Mouse (Mus musculus): Measurements from ENCODE around the gene Pex5. TPM values are rescaled to one million over a fixed set of nuclear protein-coding genes. Genes with fewer than 3 reads are reported as not detected.
A peak's percentile ranks its signal among the peaks of the same experiment; 100 is the strongest.

Pex5 gene
- total RNA-seq, 1 experiment: 35.7 TPM

DNA sequence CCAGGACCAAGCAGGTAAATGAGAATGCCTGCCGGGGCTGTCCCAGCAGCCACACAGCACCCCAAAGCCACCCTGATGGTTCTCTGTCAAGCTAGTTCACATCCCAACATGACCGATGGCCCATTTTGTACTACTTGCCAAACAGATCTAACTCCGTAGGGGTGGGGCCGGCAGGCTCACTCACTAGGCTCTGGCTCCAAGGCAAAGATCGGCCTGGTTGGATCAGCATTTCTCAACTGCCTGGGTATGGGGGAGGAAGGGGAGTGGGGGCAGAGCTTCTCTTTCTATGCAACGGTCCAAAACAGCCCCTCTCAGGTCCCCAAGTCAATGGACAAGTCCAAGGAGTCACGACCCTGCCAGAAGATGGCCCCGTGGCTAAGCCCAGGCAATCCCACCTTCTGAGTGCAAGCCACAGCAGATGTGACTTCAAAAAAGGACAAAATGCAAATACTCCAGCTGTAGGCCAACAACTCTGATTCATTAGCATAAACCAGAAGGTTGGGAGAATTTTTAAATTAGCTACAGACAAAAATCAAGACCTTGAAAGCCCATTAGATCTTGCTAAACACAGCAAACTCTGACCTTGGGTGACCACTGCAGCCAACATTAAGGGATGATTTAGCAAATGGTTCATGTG, 18.9 kb upstream of the Pex5 start:
- DNase-seq (ENCODE audit: low read depth, low spot score): no peak
- Histone ChIP-seq H3K9me3 (ENCODE audit: control insufficient read depth, insufficient read depth, low read depth, low read length) (no peaks in the 10 kb centered on the region), H3K4me1 (ENCODE audit: control insufficient read depth in 2 of 2, insufficient read depth in 2 of 2, low read length in 2 of 2, poor library complexity in 1 of 2) (peaks cover 12 to 36% of the 10 kb centered on the region in 2 experiments), H3K4me3 (ENCODE audit: insufficient read depth in 1 of 2, low read depth in 1 of 2, low read length in 2 of 2, poor library complexity in 1 of 2, severe bottlenecking in 1 of 2) (no peak overlapping the region), H3K9ac (ENCODE audit: insufficient read depth, low read depth, low read length, poor library complexity, severe bottlenecking) (no peak overlapping the region), H3K36me3 (ENCODE audit: control insufficient read depth, insufficient read depth, low read length, poor library complexity, severe bottlenecking) (peaks cover 16% of the 10 kb centered on the region), H3K27ac (ENCODE audit: insufficient read depth, low read depth, low read length, poor library complexity, severe bottlenecking) (no peak overlapping the region)
- in situ Hi-C loops (cut with MboI; ENCODE audit: low sequenced_read_pairs in 2 of 2, unreplicated experiment in 2 of 2): no loop called here
- TF ChIP-seq ZNF384 (IDR thresholded peaks at IDR 0.05; ENCODE audit: low read depth, low read length): no peak
- TF ChIP-seq CHD2 (IDR thresholded peaks at IDR 0.05; ENCODE audit: low read depth, low read length): no peak
- TF ChIP-seq ZC3H11A (IDR thresholded peaks at IDR 0.05; ENCODE audit: borderline replicate concordance, low read depth, low read length): no peak
- no peak for TF ChIP-seq HCFC1 (IDR thresholded peaks at IDR 0.05; ENCODE audit: borderline replicate concordance, insufficient read depth, low read length)
- TF ChIP-seq MAFK (IDR thresholded peaks at IDR 0.05; ENCODE audit: insufficient read depth, low read depth, low read length): no peak

DNA sequence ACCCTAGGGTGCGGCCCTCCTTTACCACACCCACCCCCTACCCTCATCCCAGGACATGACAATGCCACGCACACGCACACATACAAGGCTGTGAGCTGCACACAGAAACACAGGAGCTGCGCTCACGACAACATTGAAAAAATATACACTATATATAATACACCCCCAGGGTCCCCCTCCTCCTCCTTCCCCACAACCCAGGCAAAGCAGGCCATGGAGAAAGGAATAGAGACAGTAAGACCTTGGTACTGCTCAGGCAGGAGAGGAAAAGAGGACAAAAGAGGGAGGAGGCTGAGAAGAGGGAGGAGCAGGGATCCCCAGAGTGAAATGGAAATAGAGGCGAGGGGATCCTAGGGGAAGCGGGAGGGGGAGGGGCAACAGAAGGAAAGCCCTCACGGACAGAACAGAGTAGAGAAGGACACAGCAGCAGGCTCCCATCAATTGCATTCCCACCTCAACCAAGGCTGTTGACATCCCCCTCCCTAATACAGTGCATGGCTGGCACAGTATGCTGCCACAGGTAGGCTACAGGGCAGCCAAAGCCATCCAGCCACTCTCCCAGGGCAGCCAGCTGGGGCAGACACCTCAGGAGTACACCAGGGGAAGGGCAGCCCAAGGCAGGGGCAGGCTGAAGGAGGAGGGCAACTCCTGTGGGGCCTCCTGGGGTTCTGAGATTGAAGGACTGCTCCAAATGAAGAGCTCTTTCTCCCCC, 16.1 kb upstream of the Pex5 start:
- DNase-seq (ENCODE audit: low read depth, low spot score): no peak
- Histone ChIP-seq H3K4me3 (ENCODE audit: insufficient read depth in 1 of 2, low read depth in 1 of 2, low read length in 2 of 2, poor library complexity in 1 of 2, severe bottlenecking in 1 of 2) (peak overlapping the region; percentile 19 to 33; a peak in 3 of 4 replicates), H3K27ac (ENCODE audit: insufficient read depth, low read depth, low read length, poor library complexity, severe bottlenecking) (peak overlapping the region; percentile 63; the same call in 1 of the 2 replicates), H3K9ac (ENCODE audit: insufficient read depth, low read depth, low read length, poor library complexity, severe bottlenecking) (peak overlapping the region; percentile 29; the same call in 1 of the 2 replicates), H3K36me3 (ENCODE audit: control insufficient read depth, insufficient read depth, low read length, poor library complexity, severe bottlenecking) (peaks cover 3% of the 10 kb centered on the region; the same call in 1 of the 2 replicates), H3K9me3 (ENCODE audit: control insufficient read depth, insufficient read depth, low read depth, low read length) (no peaks in the 10 kb centered on the region), H3K4me1 (ENCODE audit: control insufficient read depth in 2 of 2, insufficient read depth in 2 of 2, low read length in 2 of 2, poor library complexity in 1 of 2) (peaks cover 11 to 33% of the 10 kb centered on the region in 2 experiments)
- no peak for TF ChIP-seq HCFC1 (IDR thresholded peaks at IDR 0.05; ENCODE audit: borderline replicate concordance, insufficient read depth, low read length)
- no peak for TF ChIP-seq CHD2 (IDR thresholded peaks at IDR 0.05; ENCODE audit: low read depth, low read length)
- TF ChIP-seq MAFK (IDR thresholded peaks at IDR 0.05; ENCODE audit: insufficient read depth, low read depth, low read length): no peak
- in situ Hi-C loops (cut with MboI; ENCODE audit: low sequenced_read_pairs in 2 of 2, unreplicated experiment in 2 of 2): no loop called here

DNA sequence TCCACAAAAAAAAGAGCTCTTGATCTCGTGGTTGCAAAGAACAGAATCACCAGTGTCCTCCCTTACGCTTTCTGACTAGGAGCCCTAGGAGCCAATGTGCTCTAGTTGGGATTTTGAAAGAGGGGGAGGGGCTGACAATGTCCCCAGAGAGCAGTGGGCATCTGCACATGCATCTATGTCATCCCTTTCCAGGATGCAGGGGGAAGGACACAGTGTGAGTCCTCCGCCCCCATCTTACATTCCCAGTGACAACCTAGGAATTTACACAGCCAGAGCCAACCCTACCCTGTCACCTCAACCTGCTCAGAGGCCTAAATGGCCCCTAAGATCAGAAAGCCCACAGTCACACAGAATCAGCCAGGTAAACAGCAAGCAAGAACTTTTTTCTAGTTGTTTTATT, 15.5 kb upstream of the Pex5 start:
- TF ChIP-seq HCFC1 (IDR thresholded peaks at IDR 0.05; ENCODE audit: borderline replicate concordance, insufficient read depth, low read length) (no peak), CHD2 (IDR thresholded peaks at IDR 0.05; ENCODE audit: low read depth, low read length) (no peak), ZNF384 (IDR thresholded peaks at IDR 0.05; ENCODE audit: low read depth, low read length) (no peak), ZC3H11A (IDR thresholded peaks at IDR 0.05; ENCODE audit: borderline replicate concordance, low read depth, low read length) (no peak), MAFK (IDR thresholded peaks at IDR 0.05; ENCODE audit: insufficient read depth, low read depth, low read length) (no peak)
- Histone ChIP-seq H3K4me3 (ENCODE audit: insufficient read depth in 1 of 2, low read depth in 1 of 2, low read length in 2 of 2, poor library complexity in 1 of 2, severe bottlenecking in 1 of 2) (no peak overlapping the region), H3K9me3 (ENCODE audit: control insufficient read depth, insufficient read depth, low read depth, low read length) (no peaks in the 10 kb centered on the region), H3K4me1 (ENCODE audit: control insufficient read depth in 2 of 2, insufficient read depth in 2 of 2, low read length in 2 of 2, poor library complexity in 1 of 2) (peaks cover 10 to 37% of the 10 kb centered on the region in 2 experiments), H3K9ac (ENCODE audit: insufficient read depth, low read depth, low read length, poor library complexity, severe bottlenecking) (peak overlapping the region; percentile 21; the same call in 1 of the 2 replicates), H3K36me3 (ENCODE audit: control insufficient read depth, insufficient read depth, low read length, poor library complexity, severe bottlenecking) (peaks cover 3% of the 10 kb centered on the region; the same call in 1 of the 2 replicates), H3K27ac (ENCODE audit: insufficient read depth, low read depth, low read length, poor library complexity, severe bottlenecking) (peak overlapping the region; percentile 63; the same call in 1 of the 2 replicates)
- in situ Hi-C loops (cut with MboI; ENCODE audit: low sequenced_read_pairs in 2 of 2, unreplicated experiment in 2 of 2): no loop called here
- DNase-seq (ENCODE audit: low read depth, low spot score): no peak

DNA sequence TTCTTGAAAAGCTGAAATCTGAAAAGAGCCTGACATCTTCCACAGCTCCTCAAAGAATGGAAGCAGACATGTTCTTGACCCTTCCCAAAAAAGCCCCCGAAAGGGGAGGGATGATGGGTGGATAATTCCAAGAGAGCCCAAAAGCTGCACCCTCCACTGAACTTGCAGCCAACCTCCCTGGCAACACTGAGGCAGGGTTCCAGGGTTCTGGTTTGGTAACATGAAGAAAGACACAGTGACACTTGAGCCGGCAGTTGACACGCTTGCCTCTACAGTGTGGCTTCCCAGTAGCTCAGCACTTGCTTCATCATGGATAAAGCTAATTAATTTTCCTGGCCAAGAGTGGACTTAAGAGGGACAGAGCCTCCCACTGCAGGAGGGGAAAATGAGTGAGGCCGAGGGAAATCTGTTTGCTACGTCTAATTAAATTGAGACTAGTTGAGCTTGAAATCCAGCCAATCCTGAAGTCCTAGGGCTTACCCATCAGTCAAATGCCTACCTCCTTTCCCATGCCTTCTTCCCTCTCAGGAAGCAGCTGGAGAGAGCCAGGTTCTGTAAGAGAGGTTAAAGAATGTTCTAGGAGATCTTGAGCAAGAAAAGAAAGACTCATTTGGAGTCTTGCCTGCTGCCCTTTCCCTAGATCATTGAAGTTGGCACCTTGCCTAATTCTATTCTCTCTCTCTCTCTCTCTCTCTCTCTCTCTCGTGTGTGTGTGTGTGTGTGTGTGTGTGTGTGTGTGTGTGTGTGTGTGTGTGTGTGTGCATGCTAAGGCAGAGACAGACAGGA, 13.1 kb upstream of the Pex5 start:
- peaks cover 15 to 41% of the 10 kb centered on the region in 2 experiments for H3K4me1 ChIP-seq (ENCODE audit: control insufficient read depth in 2 of 2, insufficient read depth in 2 of 2, low read length in 2 of 2, poor library complexity in 1 of 2)
- no peak overlapping the region for H3K9ac ChIP-seq (ENCODE audit: insufficient read depth, low read depth, low read length, poor library complexity, severe bottlenecking)
- TF ChIP-seq MAFK (IDR thresholded peaks at IDR 0.05; ENCODE audit: insufficient read depth, low read depth, low read length) (no peak), HCFC1 (IDR thresholded peaks at IDR 0.05; ENCODE audit: borderline replicate concordance, insufficient read depth, low read length) (no peak), ZC3H11A (IDR thresholded peaks at IDR 0.05; ENCODE audit: borderline replicate concordance, low read depth, low read length) (no peak), ZNF384 (IDR thresholded peaks at IDR 0.05; ENCODE audit: low read depth, low read length) (no peak), CHD2 (IDR thresholded peaks at IDR 0.05; ENCODE audit: low read depth, low read length) (no peak)
- no peak for DNase-seq (ENCODE audit: low read depth, low spot score)
- no peaks in the 10 kb centered on the region for H3K9me3 ChIP-seq (ENCODE audit: control insufficient read depth, insufficient read depth, low read depth, low read length)
- no peak overlapping the region for H3K4me3 ChIP-seq (ENCODE audit: insufficient read depth in 1 of 2, low read depth in 1 of 2, low read length in 2 of 2, poor library complexity in 1 of 2, severe bottlenecking in 1 of 2)
- in situ Hi-C loops (cut with MboI; ENCODE audit: low sequenced_read_pairs in 2 of 2, unreplicated experiment in 2 of 2): no loop called here
- H3K36me3 ChIP-seq (ENCODE audit: control insufficient read depth, insufficient read depth, low read length, poor library complexity, severe bottlenecking): no peaks in the 10 kb centered on the region
- no peak overlapping the region for H3K27ac ChIP-seq (ENCODE audit: insufficient read depth, low read depth, low read length, poor library complexity, severe bottlenecking)

Data from ES-E14 (cell line).